Mouse (Mus musculus) ES-Bruce4 (cell line): Measurements from ENCODE around the gene Suox.

Experiments used
- CTCF ChIP-seq: IDR thresholded peaks from one replicate; pipeline ENCODE4 v1.8.1; 2011; ENCODE audit warnings: low read depth, low read length
- EP300 ChIP-seq: IDR thresholded peaks from 2 replicates; pipeline ENCODE4 v1.6.1; 2011; ENCODE audit warnings: low read depth, low read length; ENCODE audit not compliant: insufficient read depth
- POLR2A ChIP-seq: IDR thresholded peaks from one replicate; pipeline ENCODE4 v1.8.1; 2011; ENCODE audit warnings: low read length; ENCODE audit not compliant: insufficient read depth

DNA sequence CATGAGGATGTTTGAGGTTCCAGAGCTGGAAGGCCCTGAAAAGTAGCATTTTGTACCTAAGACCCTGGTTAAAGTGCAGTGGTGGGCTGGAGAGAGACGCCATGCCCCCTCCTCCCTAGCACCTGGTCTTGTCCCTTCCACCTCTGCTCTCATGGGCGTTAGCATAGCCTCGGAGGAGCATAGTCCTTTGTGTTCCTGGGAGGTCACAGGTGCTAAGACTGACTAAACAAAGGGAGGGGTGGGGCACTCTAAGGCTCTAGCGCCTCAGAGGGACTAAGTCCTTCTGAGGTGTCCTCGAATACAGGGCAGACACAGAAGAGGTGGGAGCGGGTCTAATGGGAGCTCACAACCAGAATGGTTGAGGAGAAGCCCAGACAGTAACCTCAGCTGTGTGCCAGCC lies 42.3 kb downstream of the Suox start:
- TF ChIP-seq POLR2A (no peak), CTCF (no peak), EP300 (peak; percentile 94)
